Mouse (Mus musculus) intestine, embryonic 16.5 days (tissue): ENCODE results near the gene Cdc34b. TPM values are rescaled to one million over a fixed set of nuclear protein-coding genes. Genes with fewer than 3 reads are reported as not detected.
"Not testable (repeated sequence)": the region's sequence is repeated elsewhere in the genome, so short reads cannot be mapped to it uniquely, and the experiment has no call there.

Experiments
- ATAC-seq: fragments of 200-750 bp; cut with Nextera tagmentation; 2 replicates; pipeline ENCODE4 v1.8.0; 2017; ENCODE audit warnings: moderate TSS enrichment, moderate library complexity
- H3K27ac ChIP-seq: fragments of 300-500 bp; sonication (generic); 2 replicates; pipeline ENCODE4 v1.5.1; 2014; ENCODE audit warnings: mild to moderate bottlenecking, low read length
- H3K27me3 ChIP-seq: fragments of 300-500 bp; sonication (generic); replicated peaks from 2 replicates; pipeline ENCODE4 v1.6.1; 2014; ENCODE audit warnings: low read length, control low read depth, mixed read lengths; ENCODE audit not compliant: control insufficient read depth, insufficient read depth
- H3K36me3 ChIP-seq: fragments of 300-500 bp; sonication (generic); 2 replicates; pipeline ENCODE4 v1.6.1; 2014; ENCODE audit warnings: low read length, control low read depth; ENCODE audit not compliant: control insufficient read depth, insufficient read depth
- H3K4me1 ChIP-seq: fragments of 300-500 bp; sonication (generic); 2 replicates; pipeline ENCODE4 v1.6.1; 2014; ENCODE audit warnings: low read length, control low read depth, mixed read lengths; ENCODE audit not compliant: control insufficient read depth, insufficient read depth
- H3K4me2 ChIP-seq: fragments of 300-500 bp; sonication (generic); 2 replicates; pipeline ENCODE4 v1.6.1; 2014; ENCODE audit warnings: low read depth, low read length, control low read depth
- H3K4me3 ChIP-seq: fragments of 300-500 bp; sonication (generic); 2 replicates; pipeline ENCODE4 v1.5.1; 2014; ENCODE audit warnings: mild to moderate bottlenecking, low read length
- H3K9ac ChIP-seq: fragments of 300-500 bp; sonication (generic); 2 replicates; pipeline ENCODE4 v1.6.1; 2014; ENCODE audit warnings: low read depth, low read length
- H3K9me3 ChIP-seq: fragments of 300-500 bp; sonication (generic); 2 replicates; pipeline ENCODE4 v1.6.1; 2016; ENCODE audit warnings: low read length, control low read depth; ENCODE audit not compliant: control insufficient read depth
- WGBS: fragments of 180-500 bp; shearing (Covaris S2); extraction: QIAGEN DNeasy Blood & Tissue Kit; methylation state at CpG from one replicate; pipeline ENCODE4 v1.1.7; 2014; 5-methylcytosine and 5-hydroxymethylcytosine counted together
- polyA plus RNA-seq: library from polyadenylated mRNA; unstranded; fragments of >200 nt; fragmentation: Nextera tagmentation; extraction: Ambion mirVana; gene quantifications from 2 replicates; pipeline ENCODE4 v1.2.1, GENCODE M21; 2015

Gene Cdc34b
- polyA plus RNA-seq = not detected in 2 replicates

- Histone ChIP-seq H3K4me1 (no peaks in the 10 kb centered on the region), H3K27me3 (no peaks in the 10 kb centered on the region), H3K4me3 (no peak within 1 kb of the TSS), H3K9me3 (0 out of 2 replicates have a peak, but pooled peaks cover 4% of the 10 kb centered on the region), H3K4me2 (no peak within 1 kb of the TSS), H3K27ac (no peak within 1 kb of the TSS), H3K9ac (no peak within 1 kb of the TSS), H3K36me3 (no peaks in the 10 kb centered on the region)
- no peak for ATAC-seq
- WGBS = 74% methylated on average over 29 of the region's 29 CpGs
Measured at GRCm38 (mm10) chr11:94741732-94742272, at the start of gene Cdc34b. TSS of gene Cdc34b (plus strand) at chr11:94741782.

GRCm38 (mm10) chr11:94692502-94692901 lies 49.1 kb upstream of the Cdc34b start:
- not testable (repeated sequence) for ATAC-seq, H3K4me2 ChIP-seq, H3K9me3 ChIP-seq, H3K4me3 ChIP-seq, H3K36me3 ChIP-seq, H3K27ac ChIP-seq, H3K9ac ChIP-seq, H3K4me1 ChIP-seq, H3K27me3 ChIP-seq

- no peaks in the 10 kb centered on the region for H3K27me3 ChIP-seq
- H3K4me3 ChIP-seq = no peak overlapping the region
Measured at GRCm38 (mm10) chr11:94695508-94695907, 46.1 kb upstream of the Cdc34b start.

GRCm38 (mm10) chr11:94697140-94697539 lies 44.4 kb upstream of the Cdc34b start:
- no peaks in the 10 kb centered on the region for H3K9me3 ChIP-seq
- H3K27me3 ChIP-seq = no peaks in the 10 kb centered on the region
- no peak overlapping the region for H3K27ac ChIP-seq
- peaks cover 11% of the 10 kb centered on the region; the same call in 1 of the 2 replicates for H3K4me1 ChIP-seq
- no peak overlapping the region for H3K4me3 ChIP-seq
- no peak for ATAC-seq
- H3K4me2 ChIP-seq = no peak overlapping the region
- H3K36me3 ChIP-seq = no peaks in the 10 kb centered on the region
- no peak overlapping the region for H3K9ac ChIP-seq
- WGBS = 85% methylated on average over 2 of the region's 2 CpGs

More at GRCm38 (mm10) chr11:94695508-94695907, 46.1 kb upstream of the Cdc34b start:
- WGBS = 71% methylated on average over 6 of the region's 6 CpGs
- Histone ChIP-seq H3K4me2 (no peak overlapping the region), H3K4me1 (no peaks in the 10 kb centered on the region), H3K27ac (no peak overlapping the region), H3K9me3 (no peaks in the 10 kb centered on the region), H3K9ac (no peak overlapping the region), H3K36me3 (no peaks in the 10 kb centered on the region)
- ATAC-seq = no peak

GRCm38 (mm10) chr11:94697703-94698464 lies 43.7 kb upstream of the Cdc34b start:
- Histone ChIP-seq H3K27me3 (no peaks in the 10 kb centered on the region), H3K27ac (no peak overlapping the region), H3K9me3 (no peaks in the 10 kb centered on the region), H3K4me2 (no peak overlapping the region), H3K4me3 (no peak overlapping the region), H3K9ac (no peak overlapping the region), H3K36me3 (no peaks in the 10 kb centered on the region), H3K4me1 (peaks cover 12% of the 10 kb centered on the region; the same call in 1 of the 2 replicates)
- ATAC-seq = no peak
- WGBS = 45% methylated on average over 13 of the region's 13 CpGs

GRCm38 (mm10) chr11:94699399-94699798 lies 42.2 kb upstream of the Cdc34b start:
- no peak overlapping the region for H3K27ac ChIP-seq
- ATAC-seq = no peak
- WGBS = 90% methylated on average over 3 of the region's 3 CpGs
- H3K4me1 ChIP-seq = peaks cover 12% of the 10 kb centered on the region; the same call in 1 of the 2 replicates
- H3K4me2 ChIP-seq = no peak overlapping the region
- no peaks in the 10 kb centered on the region for H3K9me3 ChIP-seq
- H3K4me3 ChIP-seq = no peak overlapping the region
- H3K36me3 ChIP-seq = no peaks in the 10 kb centered on the region
- no peak overlapping the region for H3K9ac ChIP-seq
- H3K27me3 ChIP-seq = no peaks in the 10 kb centered on the region

- Histone ChIP-seq H3K4me3 (peak overlapping the region; percentile 21; the same call in 1 of the 2 replicates), H3K36me3 (no peaks in the 10 kb centered on the region), H3K27ac (peak overlapping the region; percentile 24; the same call in 1 of the 2 replicates), H3K9ac (peak overlapping the region; percentile 47), H3K27me3 (no peaks in the 10 kb centered on the region), H3K9me3 (no peaks in the 10 kb centered on the region), H3K4me1 (peaks cover 12% of the 10 kb centered on the region; the same call in 1 of the 2 replicates), H3K4me2 (peak overlapping the region; percentile 42)
- ATAC-seq = 0 out of 2 replicates have a peak, but pooled peaks have one; percentile 21
- 33% methylated on average over 27 of the region's 27 CpGs for WGBS
Measured at GRCm38 (mm10) chr11:94701401-94702215, 40.0 kb upstream of the Cdc34b start.

GRCm38 (mm10) chr11:94702216-94702610 lies 39.4 kb upstream of the Cdc34b start:
- 0 out of 2 replicates have a peak overlapping the region, but pooled peaks have one; percentile 24 for H3K27ac ChIP-seq
- no peaks in the 10 kb centered on the region for H3K36me3 ChIP-seq
- no peaks in the 10 kb centered on the region for H3K27me3 ChIP-seq
- no peak overlapping the region for H3K4me3 ChIP-seq
- peaks cover 12% of the 10 kb centered on the region; the same call in 1 of the 2 replicates for H3K4me1 ChIP-seq
- 26% methylated on average over 3 of the region's 3 CpGs for WGBS
- H3K4me2 ChIP-seq = peak overlapping the region; percentile 42; the same call in 1 of the 2 replicates
- H3K9ac ChIP-seq = no peak overlapping the region
- H3K9me3 ChIP-seq = no peaks in the 10 kb centered on the region
- no peak for ATAC-seq

- H3K4me1 ChIP-seq = peaks cover 12% of the 10 kb centered on the region; the same call in 1 of the 2 replicates
- no peak overlapping the region for H3K4me3 ChIP-seq
- no peaks in the 10 kb centered on the region for H3K27me3 ChIP-seq
- no peak overlapping the region for H3K9ac ChIP-seq
- H3K36me3 ChIP-seq = no peaks in the 10 kb centered on the region
- no peaks in the 10 kb centered on the region for H3K9me3 ChIP-seq
- 44% methylated on average over 7 of the region's 7 CpGs for WGBS
- ATAC-seq = no peak
- no peak overlapping the region for H3K4me2 ChIP-seq
- H3K27ac ChIP-seq = no peak overlapping the region
Measured at GRCm38 (mm10) chr11:94704020-94704419, 37.6 kb upstream of the Cdc34b start.
